Mouse (Mus musculus): ENCODE measurements around the gene Hif3a.

GRCm38 (mm10) chr7:17059463-17059844 lies 2.8 kb downstream of the Hif3a start:
- no peak for TF ChIP-seq CTCF (IDR thresholded peaks at IDR 0.05; ENCODE audit: borderline replicate concordance, extremely low read depth, insufficient read depth, insufficient read length)
- no peak for TF ChIP-seq POLR2A (IDR thresholded peaks at IDR 0.05; ENCODE audit: borderline replicate concordance, extremely low read depth, insufficient read depth, insufficient read length, poor library complexity, severe bottlenecking)

All from brain, embryonic 14.5 days (tissue).